In genomic region chr13:54176406-54177020, GRCm38 (mm10) we compare ENCODE assay signal across 13 mouse cellular contexts. TPM values are rescaled to one million over a fixed set of nuclear protein-coding genes. Genes with fewer than 3 reads are reported as not detected.
"Had no signal": no experiment of that assay in that cellular context is flagged by ENCODE, and none has a peak within 500 bp of the region (broad histone marks: within the 10 kb centered on the region; RNA-seq: fewer than 3 reads in every experiment).

No protein-coding gene starts in this region.

- H3K4me3 ChIP-seq: limb, embryonic 15.5 days; liver, embryonic 12.5 days; midbrain, embryonic 15.5 days; neural tube, embryonic 13.5 days had no signal

- H3K9ac ChIP-seq: limb, embryonic 15.5 days; liver, embryonic 12.5 days; lung, embryonic 14.5 days; midbrain, embryonic 15.5 days; neural tube, embryonic 13.5 days had no signal

- H3K9me3 ChIP-seq: limb, embryonic 15.5 days; midbrain, embryonic 15.5 days had no signal

- H3K27ac ChIP-seq: limb, embryonic 15.5 days; liver, embryonic 12.5 days; midbrain, embryonic 15.5 days; neural tube, embryonic 13.5 days had no signal

- ATAC-seq: liver, embryonic 12.5 days; midbrain, embryonic 15.5 days had no signal

- H3K4me1 ChIP-seq: liver, embryonic 12.5 days; midbrain, embryonic 15.5 days; neural tube, embryonic 13.5 days had no signal

- H3K4me2 ChIP-seq: limb, embryonic 15.5 days; liver, embryonic 12.5 days; lung, embryonic 14.5 days; midbrain, embryonic 11.5 days; midbrain, embryonic 15.5 days; neural tube, embryonic 13.5 days had no signal

- H3K36me3 ChIP-seq: limb, embryonic 15.5 days; liver, embryonic 12.5 days; midbrain, embryonic 15.5 days; neural tube, embryonic 13.5 days had no signal

- H3K27me3 ChIP-seq: liver, embryonic 12.5 days; midbrain, embryonic 15.5 days; neural tube, embryonic 13.5 days had no signal

- DNase-seq: layer of hippocampus, adult 9-11 months; layer of hippocampus, postnatal 36 days; lung, embryonic 14.5 days; lung, postnatal 10 days; retina, postnatal 1 day; right cerebral cortex, postnatal 4 days; thymus, postnatal 36 days had no signal

RNA-seq across cellular contexts. Expression of gene Hrh2, which starts 15.4 kb away (rescaled TPM):
- polyA plus RNA-seq: limb, embryonic 11.5 days; limb, embryonic 15.5 days; lung, embryonic 14.5 days; midbrain, embryonic 11.5 days had no signal
